Mouse (Mus musculus) CD4-positive, CD25-positive, alpha-beta regulatory T cell, adult 2 months (primary cell): ENCODE results near the gene Dmac2.
A peak's percentile ranks its signal among the peaks of the same experiment; 100 is the strongest.

Experiments used
- DNase-seq: peaks from one replicate; pipeline ENCODE4 v3.0.0-alpha.2; 2012; ENCODE audit warnings: low read depth, low spot score

Dmac2 gene

DNA sequence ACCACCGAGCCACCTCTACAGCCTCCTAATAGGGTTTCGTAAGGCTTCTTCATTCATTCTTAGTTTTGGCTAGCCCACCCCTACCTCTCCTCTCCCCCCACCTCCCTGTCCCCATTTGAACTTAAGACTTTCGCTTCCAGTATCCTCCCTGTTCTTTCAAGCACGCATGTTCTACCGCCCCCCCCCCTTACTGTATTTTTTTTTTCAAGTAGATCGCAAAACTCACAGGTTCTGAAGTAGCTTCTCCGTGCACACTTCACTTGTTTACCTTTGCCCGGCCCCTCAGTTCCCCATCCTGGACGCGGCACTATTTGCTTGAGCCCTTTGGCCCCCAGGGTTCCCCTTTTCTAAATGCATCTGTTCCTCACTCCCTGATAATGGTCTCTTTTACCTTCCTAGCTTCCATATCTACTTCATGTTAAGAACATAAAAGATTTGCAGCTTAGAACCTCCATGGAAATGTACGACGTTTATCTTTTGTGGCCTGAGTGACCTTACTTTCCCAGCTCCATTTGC is 33.1 kb downstream of the Dmac2 start:
- DNase-seq, result no peak

DNA sequence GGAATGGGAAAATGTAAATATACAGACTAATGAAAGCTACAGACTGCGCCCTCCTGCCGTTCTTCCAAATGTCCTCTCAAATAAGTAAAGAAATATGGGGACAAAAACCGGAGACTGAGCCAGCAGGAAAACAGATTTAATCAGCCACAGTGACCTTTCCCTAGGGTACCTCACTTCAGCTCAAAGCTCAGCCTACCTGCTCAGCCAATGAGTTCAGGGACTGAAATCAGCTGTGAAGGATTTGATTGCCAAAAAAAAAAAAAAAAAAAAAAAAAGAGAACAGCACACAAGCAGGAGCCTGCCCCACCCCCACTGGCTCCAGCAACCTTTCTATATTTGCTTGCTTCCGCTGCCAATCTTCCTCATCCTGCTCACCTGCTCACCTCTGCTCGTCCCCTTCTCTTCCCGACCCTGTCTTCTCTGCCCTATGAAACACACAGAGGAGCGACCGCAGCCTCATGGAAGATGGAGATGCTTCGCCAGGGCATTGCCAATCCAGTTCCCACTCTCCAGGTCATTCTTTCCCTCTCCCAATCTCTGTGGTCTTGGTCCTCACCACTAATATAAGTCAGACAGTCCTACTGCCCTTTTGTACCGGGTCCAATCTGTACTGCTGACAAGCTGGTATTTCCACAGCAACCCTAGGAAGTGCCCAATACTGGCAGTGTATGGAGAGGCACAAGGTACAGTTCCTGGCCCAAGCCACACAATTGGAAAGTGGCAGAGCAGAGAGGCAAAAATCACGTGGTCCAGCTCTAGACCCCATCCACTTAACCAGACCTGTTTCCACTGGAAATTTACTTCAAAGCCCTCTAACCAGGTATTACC is 36.6 kb downstream of the Dmac2 start:
- no peak for DNase-seq

DNA sequence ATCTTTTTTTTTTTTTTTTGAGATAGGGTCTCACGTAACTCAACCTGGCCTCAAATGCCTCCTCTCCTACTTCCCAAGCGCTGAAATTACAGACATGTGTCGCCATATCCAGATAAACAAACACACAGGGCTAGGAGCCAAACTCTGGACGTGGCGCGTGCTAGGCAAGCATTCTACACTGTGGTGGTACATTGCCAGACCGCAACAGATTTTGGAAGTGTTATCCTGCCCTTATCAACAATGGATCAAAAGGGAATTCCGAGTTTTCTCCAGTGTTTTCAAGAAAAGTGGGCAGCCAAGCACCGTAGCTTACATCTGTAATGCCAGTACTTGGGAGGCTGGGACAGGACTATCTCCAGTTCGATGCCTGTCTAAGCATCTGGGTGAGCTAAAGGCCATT is 38.6 kb downstream of the Dmac2 start:
- no peak for DNase-seq

DNA sequence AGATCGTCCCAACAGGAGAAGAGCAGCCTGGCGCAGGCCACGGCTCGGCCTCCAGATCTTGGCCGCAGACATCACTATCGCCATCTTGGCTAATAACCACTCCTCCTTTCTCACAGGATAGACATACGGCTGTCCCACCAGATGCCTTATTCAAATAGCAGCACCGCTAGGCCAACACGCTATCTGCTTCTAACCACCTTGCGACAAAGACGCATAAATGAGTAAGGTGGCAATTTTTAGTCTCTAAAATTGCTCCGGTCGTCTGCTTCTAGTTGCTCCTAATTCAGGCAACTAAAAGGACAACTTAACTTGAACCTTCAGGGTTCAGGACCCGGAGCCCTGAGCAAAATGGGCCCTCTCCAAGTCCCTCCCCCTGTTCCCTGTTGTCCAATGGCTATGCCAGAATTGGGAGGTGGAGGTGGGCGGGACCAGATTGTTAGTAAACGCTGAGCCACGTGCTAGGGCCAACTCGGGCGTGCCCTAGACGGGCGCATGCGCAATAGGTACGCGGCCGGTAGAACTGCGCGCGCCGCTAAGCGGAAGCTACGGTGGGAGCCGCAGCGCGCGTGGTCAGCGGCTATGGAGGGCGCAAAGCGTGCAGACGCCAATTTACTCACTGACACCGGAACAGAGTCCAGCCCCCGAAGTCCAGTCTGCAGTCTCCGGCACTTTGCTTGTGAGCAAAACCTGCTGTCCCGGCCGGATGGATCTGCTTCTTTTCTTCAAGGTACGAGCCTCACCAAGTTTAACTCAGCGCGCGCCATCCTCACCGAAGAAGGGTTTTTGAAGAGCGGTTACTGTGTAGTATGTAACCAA is 39.7 kb downstream of the Dmac2 start, which contains the start of the genes Bckdha and Exosc5:
Gene Bckdha, minus strand, starts transcription at position 325 of the 816 bp plus-strand sequence.
Gene Exosc5, plus strand, starts transcription at position 508 of the 816 bp plus-strand sequence.
- DNase-seq, result peak; percentile 99

DNA sequence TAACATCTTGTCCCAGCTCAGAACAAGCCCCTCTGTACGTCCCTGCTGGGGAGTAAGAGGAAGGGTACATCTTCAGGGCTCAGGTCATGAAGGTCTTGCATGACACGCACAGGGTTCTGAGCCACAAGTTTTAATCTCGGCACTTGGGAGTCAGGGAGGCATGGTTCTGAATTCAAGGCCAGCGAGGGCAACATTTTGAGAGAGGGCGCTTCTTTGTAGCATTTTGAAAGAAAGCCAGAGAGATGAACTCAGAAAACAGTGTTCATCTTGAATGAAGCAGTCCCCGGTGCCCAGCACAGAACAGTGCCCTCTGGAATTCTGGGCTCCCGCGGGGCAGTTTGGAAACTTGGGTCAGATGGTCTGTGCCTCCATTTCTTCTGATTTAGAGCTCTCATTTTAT is 47.2 kb downstream of the Dmac2 start:
- DNase-seq, result no peak

DNA sequence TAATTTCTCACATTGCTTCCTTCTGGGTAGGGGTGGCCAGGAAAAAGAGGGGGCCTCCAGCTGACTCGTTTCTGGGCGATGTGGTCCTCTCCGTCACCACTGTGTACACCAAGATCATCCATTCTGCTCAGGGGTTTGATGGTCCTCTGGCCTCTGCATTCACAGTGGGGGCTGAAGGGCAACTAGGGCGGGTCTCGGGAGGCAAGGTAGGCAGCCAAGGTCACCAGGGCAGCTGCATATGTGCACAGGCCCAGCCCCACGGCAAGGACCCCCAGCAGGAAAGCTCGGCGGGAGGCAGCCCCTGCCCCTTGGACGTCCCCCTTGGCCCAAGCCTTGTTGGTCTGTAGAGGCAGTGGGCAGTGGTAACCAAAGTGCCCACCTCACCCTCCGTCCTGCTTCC is 49.9 kb downstream of the Dmac2 start:
- DNase-seq, result no peak

DNA sequence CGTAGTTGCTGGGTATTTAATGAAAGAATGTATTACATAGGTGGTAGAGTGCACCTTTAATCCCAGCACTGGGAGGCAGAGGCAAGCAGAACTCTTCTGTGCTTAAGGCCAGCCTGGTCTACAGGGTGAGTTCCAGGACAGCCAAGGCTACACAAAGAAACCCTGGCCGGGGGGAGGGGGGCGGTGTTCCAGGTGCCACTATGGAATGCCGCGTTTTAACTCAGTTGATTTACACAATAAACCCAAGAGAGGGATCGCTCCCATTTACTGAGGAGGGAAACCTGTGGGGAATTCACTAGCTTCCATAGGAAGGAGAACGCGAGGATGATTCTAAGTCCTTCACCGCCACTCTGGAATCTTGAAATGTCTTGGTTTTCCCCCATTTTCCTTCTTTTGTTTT is 50.4 kb downstream of the Dmac2 start:
- DNase-seq, result no peak

DNA sequence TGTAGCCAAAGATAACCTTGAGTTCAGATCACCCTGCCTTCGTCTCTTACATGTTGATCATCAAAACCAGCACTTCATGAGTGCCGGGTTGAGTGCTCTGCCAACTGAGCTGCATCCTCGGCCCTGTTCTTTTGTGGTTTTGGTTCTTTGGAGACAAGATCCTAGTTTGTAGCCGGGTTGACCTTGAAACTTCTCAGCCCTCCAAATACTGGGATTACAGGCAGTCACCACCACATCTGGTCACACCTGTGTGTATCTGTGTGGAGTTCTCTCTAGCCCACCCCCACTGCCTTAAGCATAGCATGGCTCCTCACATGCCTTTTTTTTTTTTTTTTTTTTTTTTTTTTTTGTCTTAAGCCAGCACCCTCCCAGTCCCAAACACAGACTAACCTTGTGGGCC is 50.9 kb downstream of the Dmac2 start:
- no peak for DNase-seq

DNA sequence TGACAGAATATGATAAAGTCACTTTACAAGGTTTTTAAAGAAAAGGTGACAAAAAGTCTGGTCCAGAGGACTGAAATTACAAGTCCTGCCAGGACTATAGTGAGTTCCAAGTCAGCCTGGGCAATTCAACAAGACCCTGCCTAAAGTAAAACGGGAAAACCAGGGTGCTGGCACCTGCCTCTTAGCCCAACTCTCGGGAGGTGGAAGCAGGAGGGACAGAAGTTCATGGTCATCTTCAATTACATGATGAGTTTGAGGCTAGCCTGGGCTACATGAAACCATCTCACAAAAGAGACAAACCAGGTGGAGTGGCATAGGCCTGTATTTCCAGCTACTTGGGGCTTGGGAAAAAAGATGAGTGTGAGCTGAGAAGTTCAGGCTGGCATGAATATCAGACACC is 52.5 kb downstream of the Dmac2 start:
- DNase-seq, result no peak

DNA sequence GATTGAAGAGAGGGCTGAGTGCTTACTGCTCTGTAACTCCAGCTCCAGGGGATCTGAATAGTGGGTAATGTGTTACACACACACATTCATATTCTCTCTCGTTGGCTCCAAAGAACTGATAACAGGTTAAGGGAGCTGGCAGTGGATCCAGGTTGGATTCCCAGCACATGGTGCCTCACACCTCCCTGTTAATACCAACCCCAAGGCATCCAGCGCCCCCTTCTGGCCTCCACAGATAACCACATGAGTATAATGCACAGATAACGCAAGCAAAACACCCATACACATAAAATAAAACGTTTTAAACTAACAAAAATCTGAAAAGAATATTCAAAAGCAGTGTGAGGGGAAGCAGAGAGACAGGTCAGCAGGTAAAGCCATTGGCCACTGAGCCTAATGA is 53.2 kb downstream of the Dmac2 start:
- peak; percentile 41 for DNase-seq

DNA sequence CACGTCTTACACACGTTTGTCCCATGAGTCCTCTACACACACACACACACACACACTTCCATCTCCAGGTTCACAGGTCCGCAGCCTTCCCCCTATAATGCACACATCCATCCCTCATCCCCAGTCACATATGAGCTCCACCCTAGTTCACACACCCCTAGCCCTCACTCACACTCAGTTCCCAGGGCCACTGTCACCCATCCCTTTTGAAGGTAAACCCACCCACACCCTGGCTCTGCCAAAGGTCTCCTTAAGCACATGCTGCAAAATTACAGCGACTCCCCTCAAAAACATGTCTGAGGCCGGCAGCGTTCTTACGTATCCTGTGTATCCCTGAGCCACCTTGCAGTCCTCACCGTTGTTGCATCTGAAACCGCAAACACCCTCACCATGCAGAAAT is 55.1 kb downstream of the Dmac2 start:
- DNase-seq, result peak; percentile 32

DNA sequence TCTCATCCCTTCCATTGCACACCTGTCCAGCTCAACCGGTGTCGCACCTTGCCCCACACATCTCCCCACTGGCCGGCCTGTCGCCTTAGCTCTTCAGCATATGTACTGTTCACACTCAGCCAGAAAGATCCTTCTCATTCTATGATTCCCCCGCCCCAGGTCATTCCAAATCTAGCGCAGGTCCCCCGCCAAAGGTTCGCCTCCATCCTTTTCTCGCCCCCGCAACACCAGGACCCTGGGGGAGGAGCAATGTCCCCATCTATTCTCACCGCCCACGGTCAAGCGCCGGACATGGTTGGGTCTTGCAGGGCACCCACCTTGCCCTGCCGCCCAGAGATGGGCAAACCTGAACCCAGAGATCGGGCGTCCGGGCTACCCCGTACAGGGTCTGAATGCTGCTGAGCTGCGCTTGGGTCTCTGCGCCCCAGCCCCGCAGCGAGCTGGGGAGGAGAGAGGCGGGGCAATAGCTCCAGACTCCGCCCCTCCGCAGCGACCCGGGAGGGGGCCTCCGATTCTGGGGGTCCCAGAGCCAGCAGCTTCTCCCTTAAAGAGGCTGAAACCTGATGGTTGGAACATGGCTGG is 55.6 kb downstream of the Dmac2 start, which contains the start of gene Tmem91:
Gene Tmem91, minus strand, starts transcription at position 448 of the 582 bp plus-strand sequence.
- DNase-seq, result peak; percentile 23
